Mouse (Mus musculus) urinary bladder, postnatal 14 days (tissue): ENCODE measurements around the gene Pthlh.
"Not testable (repeated sequence)": the region's sequence is repeated elsewhere in the genome, so short reads cannot be mapped to it uniquely, and the experiment has no call there.

Source experiments
- DNase-seq: peaks from one replicate; pipeline ENCODE4 v3.0.0; 2021; ENCODE audit warnings: low spot score

Pthlh gene

GRCm38 (mm10) chr6:147263587-147264565 lies at the start of gene Pthlh:
Gene Pthlh (minus strand): TSS chr6:147264183.
- peak; percentile 72 for DNase-seq

GRCm38 (mm10) chr6:147313331-147313730 lies 49.3 kb upstream of the Pthlh start:
- DNase-seq: no peak

- DNase-seq: no peak
Observed at GRCm38 (mm10) chr6:147310435-147310978, 46.5 kb upstream of the Pthlh start.

GRCm38 (mm10) chr6:147310035-147310434 lies 46.1 kb upstream of the Pthlh start:
- no peak for DNase-seq

- not testable (repeated sequence) for DNase-seq
Observed at GRCm38 (mm10) chr6:147304236-147304635, 40.3 kb upstream of the Pthlh start.

GRCm38 (mm10) chr6:147299607-147300006 lies 35.6 kb upstream of the Pthlh start:
- DNase-seq: no peak

- no peak for DNase-seq
Observed at GRCm38 (mm10) chr6:147279309-147279708, 15.3 kb upstream of the Pthlh start.

- peak; percentile 34 for DNase-seq
Observed at GRCm38 (mm10) chr6:147268143-147268790, 4.3 kb upstream of the Pthlh start.

GRCm38 (mm10) chr6:147266466-147266865 lies 2.5 kb upstream of the Pthlh start:
- no peak for DNase-seq

- DNase-seq: no peak
Observed at GRCm38 (mm10) chr6:147263178-147263577, 805 bp downstream of the Pthlh start.

- DNase-seq: no peak
Observed at GRCm38 (mm10) chr6:147261616-147262015, 2.4 kb downstream of the Pthlh start.

- no peak for DNase-seq
Observed at GRCm38 (mm10) chr6:147260766-147261165, 3.2 kb downstream of the Pthlh start.

GRCm38 (mm10) chr6:147247782-147248181 lies 16.2 kb downstream of the Pthlh start:
- no peak for DNase-seq

- no peak for DNase-seq
Observed at GRCm38 (mm10) chr6:147244294-147244693, 19.7 kb downstream of the Pthlh start.

- DNase-seq: no peak
Observed at GRCm38 (mm10) chr6:147243655-147244054, 20.3 kb downstream of the Pthlh start.

- no peak for DNase-seq
Observed at GRCm38 (mm10) chr6:147241541-147241940, 22.4 kb downstream of the Pthlh start.

- peak; percentile 45 for DNase-seq
Observed at GRCm38 (mm10) chr6:147240203-147240804, 23.7 kb downstream of the Pthlh start.

- no peak for DNase-seq
Observed at GRCm38 (mm10) chr6:147226696-147227095, 37.3 kb downstream of the Pthlh start.

GRCm38 (mm10) chr6:147219099-147219498 lies 44.9 kb downstream of the Pthlh start:
- DNase-seq: no peak

- DNase-seq: no peak
Observed at GRCm38 (mm10) chr6:147216156-147216555, 47.8 kb downstream of the Pthlh start.

GRCm38 (mm10) chr6:147207821-147208330 lies 56.1 kb downstream of the Pthlh start:
- no peak for DNase-seq
